Mouse (Mus musculus) adrenal gland, adult 10 weeks (tissue): ENCODE results near the gene Zfp853. TPM values are rescaled to one million over a fixed set of nuclear protein-coding genes. Genes with fewer than 3 reads are reported as not detected.

ENCODE experiments used
- polyA plus RNA-seq: library from polyadenylated mRNA; stranded (reverse); fragments of 350-450 nt; fragmentation: Illumina TruSeq; extraction: RNeasy Lipid Tissue Mini Kit (QIAGEN cat#74804); gene quantifications from one replicate; pipeline ENCODE4 v1.2.3, GENCODE M21; 2014; ENCODE audit warnings: low read depth, low replicate concordance

Zfp853 gene
- polyA plus RNA-seq: not detected

DNA sequence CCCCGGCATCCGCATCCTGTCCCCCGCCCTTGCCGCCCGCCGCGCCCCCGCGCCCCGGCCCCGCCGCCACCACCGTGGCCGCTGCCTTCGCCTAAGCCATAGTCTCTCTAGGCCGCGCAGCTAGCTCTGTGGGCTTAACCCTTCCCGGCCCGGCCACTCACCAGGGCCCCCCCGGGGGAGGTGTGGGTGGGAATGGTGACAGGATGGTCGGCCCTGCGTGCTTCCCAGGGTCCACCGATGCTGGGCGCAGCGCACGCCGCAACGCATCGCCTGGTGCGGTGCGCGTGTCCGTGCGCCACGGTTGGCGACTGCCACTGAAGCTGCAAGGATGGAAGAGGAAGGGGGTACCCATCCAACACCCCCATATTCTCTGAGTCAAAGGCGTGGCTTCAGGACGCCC lies at the start of gene Zfp853:
TSS of gene Zfp853 (minus strand) at position 220 of the 400 bp plus-strand sequence.

GRCm38 (mm10) chr5:143328690-143329495 lies 35.5 kb upstream of the Zfp853 start, which contains the start of gene Zdhhc4:
TSS of gene Zdhhc4 (minus strand) at chr5:143329256.

GRCm38 (mm10) chr5:143314730-143315513 lies 21.5 kb upstream of the Zfp853 start, which contains the start of gene E130309D02Rik:
TSS of gene E130309D02Rik (minus strand) at chr5:143315360.

DNA sequence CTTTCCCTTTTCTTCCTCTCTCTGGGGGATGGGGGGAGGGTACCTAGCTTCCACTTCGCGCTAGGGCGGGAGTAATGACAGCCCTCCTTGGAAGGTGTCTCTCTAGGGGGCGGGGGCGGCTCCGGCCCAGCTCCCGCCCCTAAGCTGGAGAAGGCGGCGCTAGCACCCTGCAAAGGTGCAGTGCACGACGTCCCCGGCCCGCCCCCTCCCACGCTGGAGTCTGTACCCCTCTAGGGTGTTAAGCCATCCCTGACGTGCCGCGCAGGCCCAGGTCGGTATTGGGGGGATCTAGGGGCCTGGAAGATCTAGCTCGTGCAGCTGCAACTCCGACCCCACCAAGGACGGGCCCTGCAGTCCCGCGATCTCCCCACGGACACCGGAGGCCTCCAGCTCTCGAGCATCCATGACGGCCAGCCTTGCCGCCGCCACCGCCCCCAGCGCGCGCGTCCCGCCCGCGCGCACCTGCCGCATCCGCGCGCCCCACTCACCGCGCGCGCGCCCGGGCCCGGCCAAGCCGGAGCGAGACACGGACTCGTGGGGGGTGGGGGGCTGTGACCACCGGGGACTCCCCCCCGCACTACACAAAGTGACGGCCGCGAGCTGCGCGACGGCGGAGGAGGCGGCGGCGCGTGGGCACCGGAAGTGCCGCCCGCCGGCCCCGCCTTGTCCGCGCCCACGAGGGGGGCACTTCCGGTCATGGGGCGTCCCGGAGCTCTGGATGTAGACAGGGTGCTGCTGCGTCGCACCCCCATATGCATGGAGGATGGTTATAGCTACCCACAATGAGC lies 23.9 kb downstream of the Zfp853 start, which contains the start of gene Zfp316:
TSS of gene Zfp316 (minus strand) at position 660 of the 788 bp plus-strand sequence.

Other genes with a start within 250 kb of the Zfp853 start
- gene Rnf216, start 180.6 kb downstream of the Zfp853 start, polyA plus RNA-seq: 58.0 TPM
- gene Olfr718-ps1, start 146.0 kb downstream of the Zfp853 start, polyA plus RNA-seq: not detected
- 10.3 TPM for gene Rbak, start 112.8 kb downstream of the Zfp853 start, polyA plus RNA-seq
- not detected for gene Spdye4b, start 112.6 kb downstream of the Zfp853 start, polyA plus RNA-seq
- not detected for gene Spdye4a, start 66.7 kb downstream of the Zfp853 start, polyA plus RNA-seq
- 15.7 TPM for gene Zfp12, start 58.5 kb downstream of the Zfp853 start, polyA plus RNA-seq
- gene Zfp316, start 23.6 kb downstream of the Zfp853 start, polyA plus RNA-seq: 0.87 TPM
- gene E130309D02Rik, start 21.7 kb upstream of the Zfp853 start, polyA plus RNA-seq: 2.2 TPM
- gene Zdhhc4, start 35.6 kb upstream of the Zfp853 start, polyA plus RNA-seq: 7.6 TPM
- gene Grid2ip, start 63.7 kb upstream of the Zfp853 start, polyA plus RNA-seq: not detected
- 75.5 TPM for gene Kdelr2, start 110.2 kb upstream of the Zfp853 start, polyA plus RNA-seq
- 2.9 TPM for gene Daglb, start 171.0 kb upstream of the Zfp853 start, polyA plus RNA-seq
- gene Rac1, start 234.4 kb upstream of the Zfp853 start, polyA plus RNA-seq: 549 TPM